Mouse (Mus musculus) heart, postnatal 0 days (tissue): Measurements from ENCODE around the gene Lipc.

ENCODE experiments used
- CTCF ChIP-seq: IDR thresholded peaks from 2 replicates; pipeline ENCODE4 v1.5.1; 2016; ENCODE audit warnings: antibody characterized with exemption, control low read depth, low read depth
- EP300 ChIP-seq: IDR thresholded peaks from 2 replicates; pipeline ENCODE4 v1.6.1; 2016; ENCODE audit warnings: antibody characterized with exemption, low read depth

DNA sequence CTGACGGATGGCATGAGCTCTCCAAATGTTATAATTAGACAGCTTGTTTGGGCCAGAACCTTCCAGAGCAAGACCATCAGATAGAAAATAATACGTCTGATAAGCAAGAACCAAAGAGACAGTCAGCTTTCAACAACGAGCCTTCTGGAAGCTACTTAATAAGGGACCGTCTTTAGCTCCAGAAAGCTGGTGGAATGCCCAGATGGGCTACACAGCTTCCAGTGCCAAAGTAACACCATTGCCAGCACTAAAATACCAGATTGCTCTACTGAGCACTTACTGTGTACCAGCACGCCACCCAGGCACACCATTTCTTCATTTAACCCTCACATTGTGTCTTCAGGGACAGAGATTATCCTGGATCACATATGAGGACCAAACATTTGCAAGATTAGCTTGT, 73.9 kb downstream of the Lipc start:
- TF ChIP-seq CTCF: no peak
- TF ChIP-seq EP300: no peak
